Mouse (Mus musculus) hindlimb bud, embryonic 11.5 days (tissue): ENCODE measurements at regions not wholly inside any gene's neighbourhood (a gene's known extent, or its start where the extent isn't known, plus 50 kb on each side); places are given as distances from the start of the nearest gene placed in this dataset.

ENCODE experiments used
- DNase-seq: peaks from one replicate; pipeline ENCODE4 v3.0.0-alpha.2; 2012; ENCODE audit warnings: low read depth, low spot score; ENCODE audit errors: extremely low spot score

GRCm38 (mm10) chr10:98700407-98700806, 213.8 kb upstream of the Atp2b1 start:
- no peak for DNase-seq

DNA sequence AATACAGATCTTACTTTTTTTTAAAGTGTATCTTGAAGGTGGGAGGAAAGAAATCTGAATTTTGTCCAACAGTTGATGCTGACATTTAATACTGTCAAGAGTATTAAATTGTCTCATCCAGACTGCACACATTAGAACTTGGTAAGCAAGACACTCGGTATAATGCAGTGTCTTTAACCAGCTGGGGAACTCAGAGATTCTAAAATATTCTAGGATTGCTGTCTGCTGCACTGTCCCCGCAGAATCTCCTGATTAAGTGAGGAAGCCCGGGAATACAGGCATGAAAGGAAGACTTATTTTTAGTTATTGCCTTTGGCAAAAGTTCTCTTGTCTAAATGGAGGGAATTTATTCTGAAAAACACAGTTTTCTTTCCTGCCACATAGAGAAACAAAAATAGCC, 212.9 kb upstream of the Atp2b1 start:
- no peak for DNase-seq

DNA sequence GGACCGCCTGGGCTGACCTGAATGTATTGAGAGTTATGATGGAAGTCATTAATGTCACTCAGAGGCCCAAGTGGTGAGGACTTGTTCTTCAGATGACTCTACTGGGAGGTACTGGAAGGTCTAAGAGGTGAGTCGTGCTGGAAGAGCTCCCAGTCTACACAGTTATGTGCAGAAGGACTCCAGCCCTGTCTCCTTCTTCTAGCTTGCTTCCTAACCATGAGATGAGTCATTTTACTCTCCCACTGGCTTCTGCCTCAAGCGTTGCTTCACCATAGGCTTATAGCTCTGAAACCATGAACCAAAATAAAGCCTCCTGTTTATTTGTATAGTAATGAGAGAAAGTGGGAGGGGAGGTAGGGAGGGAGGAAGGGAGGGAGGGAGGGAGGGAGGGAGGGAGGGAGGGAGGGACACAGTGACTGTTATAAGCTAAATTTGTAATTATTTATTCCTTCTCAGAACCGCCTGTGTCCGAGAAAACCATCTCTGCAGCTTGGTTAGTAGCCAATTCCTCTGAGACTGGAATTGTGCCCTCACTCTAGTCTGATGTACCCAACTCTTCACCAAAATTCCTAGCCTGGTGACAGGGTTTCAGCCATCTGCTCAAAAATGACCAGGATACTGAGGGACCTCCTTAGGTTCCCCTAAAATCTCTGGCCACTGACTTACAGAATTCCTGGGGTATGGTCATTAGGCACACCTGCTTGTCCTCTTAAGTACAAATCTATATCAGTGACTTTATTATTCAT, 211.6 kb upstream of the Atp2b1 start:
- no peak for DNase-seq

- no peak for DNase-seq
Measured at GRCm38 (mm10) chr10:98703642-98704293, 210.4 kb upstream of the Atp2b1 start.

- no peak for DNase-seq
Measured at GRCm38 (mm10) chr10:98704559-98704958, 209.6 kb upstream of the Atp2b1 start.

- DNase-seq, result no peak
Measured at GRCm38 (mm10) chr10:98717856-98718255, 196.3 kb upstream of the Atp2b1 start.

DNA sequence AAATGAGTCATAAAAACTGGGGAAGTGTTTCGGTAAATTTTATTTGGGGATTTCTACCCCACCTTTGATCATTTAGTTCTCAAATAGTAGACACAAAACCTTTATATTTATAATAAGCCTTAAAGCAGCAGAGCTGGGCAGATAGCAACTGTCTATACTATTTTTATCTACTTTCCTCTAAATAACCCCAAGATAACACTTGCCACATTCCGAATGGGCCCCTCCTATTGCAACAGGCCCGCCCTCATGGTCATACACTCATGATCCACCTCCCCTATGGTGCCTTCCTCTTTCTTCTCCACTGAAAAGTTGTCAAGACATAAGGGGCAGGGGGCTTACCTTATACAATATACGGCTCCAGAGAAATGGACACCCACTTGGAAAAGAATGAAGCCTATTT, 195.5 kb upstream of the Atp2b1 start:
- DNase-seq, result no peak

DNA sequence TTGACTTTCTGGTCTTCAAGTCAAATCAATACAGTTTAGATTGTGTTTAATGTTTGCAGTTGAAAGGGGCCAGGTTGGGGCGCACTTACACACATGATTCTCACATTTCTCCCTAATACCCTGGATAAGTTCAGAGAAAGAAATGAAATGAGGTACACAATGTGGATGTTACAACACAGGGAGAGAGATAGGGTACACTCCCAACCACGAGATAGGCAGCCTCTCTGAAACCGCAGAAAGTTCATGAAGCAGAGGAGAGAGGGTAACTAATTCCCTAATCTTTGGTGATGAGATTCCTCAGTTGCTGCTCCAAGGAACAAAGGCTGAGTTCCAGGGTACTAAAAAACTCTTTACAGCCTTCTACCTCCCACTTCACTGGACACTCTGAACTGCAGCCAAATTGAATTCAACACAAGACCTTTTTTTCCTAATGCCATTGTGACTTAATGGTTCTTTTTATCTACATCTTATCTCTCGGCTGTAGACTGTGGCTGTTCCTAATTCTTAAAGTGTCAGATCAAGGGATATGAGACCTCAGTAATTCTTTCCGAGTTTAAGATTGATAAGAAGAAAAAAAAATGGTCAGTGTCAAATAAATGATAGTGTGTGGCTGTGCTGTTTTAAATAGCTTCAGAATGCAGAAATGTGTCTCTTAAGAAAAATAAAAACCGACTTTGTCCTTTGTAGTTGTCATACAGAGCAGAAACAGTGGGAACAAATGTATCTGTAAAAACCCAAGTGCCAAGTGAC, 193.8 kb upstream of the Atp2b1 start:
- no peak for DNase-seq

DNA sequence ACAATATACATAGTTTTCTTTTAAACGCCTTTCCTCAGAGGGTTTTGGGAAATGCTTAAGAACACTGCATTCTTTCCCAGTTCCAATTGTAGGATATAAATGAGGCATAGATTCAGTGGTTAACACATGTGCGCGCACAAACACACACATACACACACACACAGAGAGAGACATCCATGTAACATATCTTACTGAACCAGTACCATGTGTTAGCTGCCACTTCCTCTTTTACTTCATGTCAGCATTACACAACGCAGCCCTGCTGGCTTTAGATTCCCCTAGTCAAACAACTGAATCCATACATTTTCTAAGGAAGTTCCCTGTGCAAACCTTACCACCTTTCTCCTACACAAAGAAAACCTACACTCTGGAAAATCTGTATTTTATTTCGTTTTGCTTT, 189.1 kb upstream of the Atp2b1 start:
- no peak for DNase-seq

- no peak for DNase-seq
Measured at GRCm38 (mm10) chr10:98727130-98727529, 187.1 kb upstream of the Atp2b1 start.

GRCm38 (mm10) chr10:98728396-98729030, 185.7 kb upstream of the Atp2b1 start:
- DNase-seq, result no peak

DNA sequence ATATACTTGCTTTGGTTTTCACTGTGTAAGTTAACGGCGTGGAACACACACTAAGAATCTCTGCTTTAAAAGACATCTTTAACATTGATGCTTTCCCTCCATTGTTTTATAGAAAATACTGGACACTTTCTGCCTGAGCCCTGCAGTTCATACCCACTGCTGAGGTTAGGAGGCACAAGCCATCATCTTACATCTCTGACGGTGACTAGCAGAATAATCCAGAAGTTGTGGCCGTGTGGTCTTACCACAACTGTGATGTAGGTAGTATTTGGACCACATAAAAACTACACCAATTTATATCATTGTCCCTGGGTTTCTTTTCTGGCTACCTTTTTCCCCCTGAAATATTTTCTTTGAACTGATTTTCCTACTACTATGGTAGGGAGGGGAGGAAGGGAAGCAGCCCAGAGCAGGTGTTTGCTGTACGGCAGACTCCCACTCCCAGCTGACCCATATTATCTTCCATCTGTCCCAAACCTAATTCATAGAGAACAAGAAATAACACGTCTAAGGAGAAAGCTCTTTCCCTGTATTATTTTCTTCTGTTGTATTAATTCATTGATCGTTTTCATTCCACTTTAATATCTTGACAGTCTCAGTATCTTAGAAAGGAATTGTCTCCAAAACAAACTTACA, 180.1 kb upstream of the Atp2b1 start:
- no peak for DNase-seq

DNA sequence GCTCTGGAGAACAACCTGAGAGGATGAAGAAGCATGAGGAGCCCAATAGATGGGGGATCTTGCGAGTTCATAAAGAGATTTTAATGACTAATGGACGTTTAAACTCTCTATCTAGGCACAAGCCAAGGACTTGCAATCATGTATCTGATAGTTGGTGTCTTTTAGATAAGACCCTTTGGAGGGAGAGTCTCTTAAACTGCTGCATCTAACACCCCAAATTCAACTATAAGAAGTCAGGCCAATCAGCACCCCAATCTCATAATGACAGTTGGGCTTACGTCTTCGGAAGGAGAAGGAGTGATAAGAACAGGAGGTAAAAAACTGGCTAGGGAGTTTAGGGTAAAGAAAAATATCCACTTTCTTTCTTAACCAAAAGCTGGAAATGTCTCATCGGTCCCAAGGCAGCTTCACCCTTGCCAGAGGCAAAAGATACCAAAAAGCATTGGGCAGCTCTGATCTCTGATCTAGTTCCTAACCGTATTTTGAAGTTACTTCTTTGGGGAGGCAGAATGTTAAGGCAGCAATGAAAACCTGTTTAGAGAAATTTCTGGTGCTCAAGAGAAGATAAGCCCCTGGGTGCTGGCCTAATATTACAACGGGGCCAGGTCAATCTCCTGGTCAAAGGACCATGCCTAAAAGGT, 173.6 kb upstream of the Atp2b1 start:
- DNase-seq, result no peak

GRCm38 (mm10) chr10:98741398-98741797, 172.8 kb upstream of the Atp2b1 start:
- DNase-seq, result no peak

GRCm38 (mm10) chr10:98742822-98743605, 171.2 kb upstream of the Atp2b1 start:
- DNase-seq, result no peak

GRCm38 (mm10) chr10:98744246-98744645, 170.0 kb upstream of the Atp2b1 start:
- DNase-seq, result peak; percentile 68

GRCm38 (mm10) chr10:98744662-98745061, 169.5 kb upstream of the Atp2b1 start:
- no peak for DNase-seq

DNA sequence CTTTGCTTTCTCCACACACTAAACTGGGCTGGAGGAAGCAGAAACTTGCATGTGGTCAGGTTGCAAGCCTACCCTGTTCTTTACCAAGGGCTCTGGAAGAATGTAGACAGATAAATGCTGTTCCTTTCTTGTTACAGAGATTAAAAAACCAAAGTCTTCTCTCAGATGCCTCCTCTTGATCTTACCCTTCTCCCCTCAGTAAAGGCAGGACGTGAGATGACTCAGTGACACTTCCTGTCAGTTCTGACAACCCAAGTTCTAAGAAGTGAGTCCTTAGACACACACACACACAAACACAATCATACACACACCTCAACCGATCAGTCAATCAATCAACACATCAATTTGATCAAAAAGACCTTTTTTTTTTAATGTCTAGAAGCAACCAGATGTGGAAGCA, 168.8 kb upstream of the Atp2b1 start:
- no peak for DNase-seq

DNA sequence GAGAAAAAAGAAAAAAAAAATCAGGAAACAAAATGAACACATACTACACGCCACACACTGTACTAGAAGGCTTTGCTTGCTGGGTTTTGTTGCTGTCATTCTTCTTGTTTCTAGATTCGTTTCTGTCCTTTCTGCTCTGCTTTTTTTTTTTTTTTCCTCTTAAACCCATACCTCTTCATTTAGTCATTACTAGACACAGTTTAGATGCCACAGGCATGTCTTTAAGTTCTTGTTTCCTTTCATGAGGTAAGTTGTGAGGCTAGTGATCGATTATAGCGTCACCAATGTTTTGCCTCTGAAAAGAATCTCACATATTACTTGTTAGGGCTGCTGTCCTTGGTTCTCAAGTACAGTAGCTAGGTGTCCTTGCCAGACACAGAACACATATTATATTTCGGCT, 168.3 kb upstream of the Atp2b1 start:
- DNase-seq, result no peak
